Mouse (Mus musculus) ovary, adult 10 weeks (tissue): ENCODE results near the gene Pelp1. TPM values are rescaled to one million over a fixed set of nuclear protein-coding genes. Genes with fewer than 3 reads are reported as not detected.

Experiments used
- polyA plus RNA-seq: library from polyadenylated mRNA; stranded (reverse); fragments of 350-450 nt; fragmentation: Illumina TruSeq; extraction: RNeasy Lipid Tissue Mini Kit (QIAGEN cat#74804); gene quantifications from one replicate; pipeline ENCODE4 v1.2.3, GENCODE M21; 2014

Pelp1 gene
- 21.0 TPM for polyA plus RNA-seq

DNA sequence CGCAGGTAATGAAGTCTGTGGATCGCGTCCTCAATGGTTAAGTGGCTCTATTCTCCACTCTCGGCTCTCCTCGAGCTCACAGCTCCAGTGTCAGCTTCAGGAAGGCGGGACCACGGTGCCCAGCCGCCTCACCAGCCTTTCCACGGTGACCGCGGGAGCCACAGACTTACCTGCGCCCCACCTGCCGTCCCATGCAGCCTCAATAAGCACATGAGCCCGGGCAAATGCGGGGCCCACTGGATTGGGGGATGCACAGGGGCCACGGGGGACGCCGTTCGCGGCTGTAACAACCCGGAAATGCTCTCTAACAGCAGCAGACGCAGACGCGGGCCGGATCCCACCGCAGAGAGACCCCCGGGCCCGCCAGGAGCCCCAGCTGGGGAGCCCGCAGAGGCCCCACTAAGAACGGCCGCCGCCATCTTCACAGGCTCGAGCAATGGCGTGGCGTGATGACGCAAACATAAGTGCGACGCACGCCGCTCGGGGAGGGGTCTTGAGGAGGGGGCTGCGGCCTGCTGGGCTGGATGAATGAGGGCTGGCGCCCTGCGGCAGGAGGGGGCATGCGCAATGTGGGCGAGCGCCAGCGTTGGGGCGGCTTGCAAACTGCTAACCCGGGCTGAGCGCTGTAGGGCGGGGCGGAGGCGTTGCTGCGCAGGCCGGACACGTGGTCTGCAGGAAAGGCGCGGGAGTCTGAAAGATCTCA is at the start of gene Pelp1:
Gene Pelp1 (minus strand): TSS at position 438 of the 703 bp plus-strand sequence.

DNA sequence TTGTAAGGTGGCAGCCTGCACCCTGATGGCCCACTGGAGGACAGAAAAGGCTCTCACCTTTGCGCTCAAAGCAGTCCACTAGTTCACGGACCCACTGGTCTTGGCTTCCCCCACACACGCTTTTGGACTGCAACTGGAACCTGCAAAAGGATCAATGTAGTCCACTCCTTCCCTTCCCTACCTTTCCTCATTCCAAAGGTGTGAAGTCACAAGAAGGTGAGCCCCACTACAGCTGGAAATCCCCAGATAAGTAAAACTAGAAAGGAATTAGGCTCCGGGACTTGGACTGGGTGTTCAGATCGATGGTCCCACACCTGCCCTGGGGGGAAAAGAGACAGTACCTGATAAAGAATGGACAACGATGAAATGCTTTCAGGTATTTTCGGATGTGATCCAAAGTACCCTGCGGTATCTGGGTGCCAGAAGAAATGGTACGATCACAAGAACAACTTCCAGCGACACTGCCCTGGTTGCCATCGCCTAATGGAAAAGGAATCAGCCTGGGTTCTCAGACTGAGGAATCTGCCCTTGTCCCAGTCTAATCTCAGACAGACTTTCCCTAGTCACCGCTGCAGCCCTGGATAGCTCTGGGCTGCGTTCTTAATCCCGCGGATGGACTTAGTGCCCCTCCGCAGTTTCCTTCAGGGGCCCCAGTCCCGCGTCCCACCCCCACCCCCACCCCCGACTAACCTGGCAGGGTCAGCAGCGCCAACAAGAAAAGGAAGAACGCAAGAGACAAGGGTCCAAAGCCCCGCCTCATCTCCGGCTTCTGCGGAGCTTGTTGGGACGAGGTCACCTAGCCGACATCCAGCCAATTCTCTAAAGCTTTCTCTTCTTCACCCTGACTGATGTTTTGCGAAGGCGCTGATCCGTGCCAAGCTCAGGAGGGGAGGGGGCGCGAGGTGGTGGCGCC is 49.1 kb upstream of the Pelp1 start, which contains the start of gene Zmynd15:
Gene Zmynd15 (plus strand): TSS at position 746 of the 913 bp plus-strand sequence.

DNA sequence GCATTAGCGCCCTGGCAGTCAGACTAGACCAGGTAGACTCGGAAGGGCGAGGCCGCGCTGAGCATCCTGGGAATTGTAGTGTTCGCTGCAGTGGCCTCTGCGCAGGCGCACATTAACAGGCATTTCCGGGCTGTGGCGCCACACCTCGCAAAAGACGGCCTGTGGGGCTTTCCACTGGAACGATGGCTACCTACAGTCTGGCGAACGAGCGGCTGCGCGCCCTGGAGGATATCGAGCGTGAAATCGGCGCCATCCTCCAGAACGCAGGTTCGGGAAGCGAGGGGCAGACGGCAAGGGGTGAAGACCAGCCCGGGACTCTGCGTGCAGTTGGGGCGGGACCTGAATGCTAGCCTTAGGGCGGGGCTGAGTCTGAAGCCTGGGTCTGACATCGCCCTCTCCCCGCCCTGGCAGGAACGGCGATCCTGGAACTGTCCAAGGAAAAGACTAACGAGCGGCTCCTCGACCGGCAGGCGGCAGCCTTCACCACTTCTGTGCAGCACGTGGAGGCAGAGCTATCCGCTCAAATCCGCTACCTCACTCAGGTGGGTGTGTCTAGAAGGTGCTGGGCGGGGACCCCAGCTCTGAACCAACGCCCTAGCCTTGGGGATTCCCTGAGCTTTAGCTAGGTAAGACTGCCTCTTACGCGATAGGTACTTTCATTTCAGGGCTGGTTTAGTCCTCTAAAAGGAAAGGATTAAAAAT is 42.1 kb upstream of the Pelp1 start, which contains the start of gene Med11:
Gene Med11 (plus strand): TSS at position 123 of the 702 bp plus-strand sequence.

DNA sequence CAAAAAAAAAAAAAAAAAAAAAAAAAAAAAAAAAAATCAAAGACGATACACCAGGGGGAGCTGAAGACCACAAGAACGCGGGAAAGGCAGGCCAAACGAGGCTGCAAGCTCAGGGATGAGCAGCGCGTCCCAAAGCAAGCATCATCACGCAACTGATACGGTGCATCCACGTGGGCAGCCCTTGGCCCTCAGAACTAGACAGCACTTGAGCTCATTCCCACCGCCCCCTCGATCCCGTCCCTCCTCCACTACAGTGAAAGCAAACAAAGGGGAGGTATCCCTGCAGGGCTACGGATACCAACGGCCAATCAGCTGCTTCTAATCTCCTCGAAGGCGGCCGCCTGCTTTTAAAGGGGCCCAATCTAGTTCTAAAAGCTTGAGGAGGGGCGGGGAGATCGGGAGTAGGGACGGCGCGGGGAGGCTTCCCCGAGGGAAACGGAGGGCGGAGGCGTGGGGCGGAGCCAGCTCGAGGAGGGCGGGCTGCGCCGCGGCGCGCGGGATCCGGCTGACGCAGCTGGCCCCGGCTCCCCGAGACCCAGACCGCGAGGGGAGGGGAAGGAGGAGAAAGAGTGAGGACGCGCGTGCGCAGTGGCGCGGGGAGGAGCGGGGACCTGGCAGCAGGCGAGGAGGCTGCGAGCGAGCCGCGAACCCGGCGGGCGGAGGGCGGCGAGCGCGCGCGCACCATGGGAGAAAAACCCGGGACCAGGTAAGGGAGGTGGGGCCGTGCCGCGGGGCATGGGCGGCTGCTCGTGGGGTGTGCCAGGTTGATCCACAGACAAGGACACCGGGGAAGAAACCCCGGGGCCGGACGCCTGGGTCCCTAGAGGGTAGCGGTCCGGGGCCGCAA is 22.4 kb upstream of the Pelp1 start, which contains the start of gene Arrb2:
Gene Arrb2 (plus strand): TSS at position 588 of the 847 bp plus-strand sequence.

DNA sequence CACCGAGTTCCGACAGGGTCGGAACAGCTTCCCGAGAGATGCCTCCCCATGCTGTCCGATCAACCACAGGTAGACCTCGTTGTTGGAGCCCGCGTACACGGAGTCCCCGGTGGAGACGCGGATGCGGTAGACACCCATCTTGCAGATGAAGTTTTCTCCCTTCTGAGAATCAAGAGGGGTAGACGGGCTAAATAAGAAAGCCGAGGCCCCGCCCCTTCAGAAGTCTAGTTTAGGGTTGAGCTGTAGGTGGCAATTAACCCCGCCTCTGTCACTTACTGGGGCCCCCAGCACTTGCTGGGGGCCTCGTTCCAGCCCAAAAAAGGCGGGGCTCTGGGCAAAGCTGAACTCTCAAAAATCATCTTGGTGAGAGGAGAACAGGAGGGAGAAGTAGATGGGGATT is 58.0 kb downstream of the Pelp1 start, which contains the start of gene Alox15:
Gene Alox15 (minus strand): TSS at position 164 of the 400 bp plus-strand sequence.

Other genes with a start within 250 kb of the Pelp1 start
- gene Slc16a11, start 197.3 kb downstream of the Pelp1 start, polyA plus RNA-seq, result not detected
- 3.1 TPM for gene Slc16a13, start 189.0 kb downstream of the Pelp1 start, polyA plus RNA-seq
- gene Bcl6b, start 180.2 kb downstream of the Pelp1 start, polyA plus RNA-seq, result 7.3 TPM
- gene 0610010K14Rik, start 172.1 kb downstream of the Pelp1 start, polyA plus RNA-seq, result 2.4 TPM
- 0.37 TPM for gene Gm21988, start 170.2 kb downstream of the Pelp1 start, polyA plus RNA-seq
- 25.1 TPM for gene Rnasek, start 170.2 kb downstream of the Pelp1 start, polyA plus RNA-seq
- 2.5 TPM for gene Alox12, start 154.7 kb downstream of the Pelp1 start, polyA plus RNA-seq
- gene Alox12e, start 87.4 kb downstream of the Pelp1 start, polyA plus RNA-seq, result 2.4 TPM
- gene Alox15, start 58.0 kb downstream of the Pelp1 start, polyA plus RNA-seq, result 13.4 TPM
- 0.91 TPM for gene Arrb2, start 22.6 kb upstream of the Pelp1 start, polyA plus RNA-seq
- gene Med11, start 41.9 kb upstream of the Pelp1 start, polyA plus RNA-seq, result 7.2 TPM
- gene Zmynd15, start 49.4 kb upstream of the Pelp1 start, polyA plus RNA-seq, result 0.31 TPM
- gene Cxcl16, start 50.0 kb upstream of the Pelp1 start, polyA plus RNA-seq, result 14.6 TPM
- 2.7 TPM for gene Tm4sf5, start 95.2 kb upstream of the Pelp1 start, polyA plus RNA-seq
- gene Vmo1, start 104.6 kb upstream of the Pelp1 start, polyA plus RNA-seq, result not detected
- gene Gltpd2, start 109.2 kb upstream of the Pelp1 start, polyA plus RNA-seq, result not detected
- gene Psmb6, start 115.3 kb upstream of the Pelp1 start, polyA plus RNA-seq, result 22.0 TPM
- not detected for gene Gm40193, start 122.9 kb upstream of the Pelp1 start, polyA plus RNA-seq
- gene Pld2, start 130.0 kb upstream of the Pelp1 start, polyA plus RNA-seq, result 1.7 TPM
- 1.8 TPM for gene Mink1, start 152.8 kb upstream of the Pelp1 start, polyA plus RNA-seq
- gene 4930544D05Rik, start 205.8 kb upstream of the Pelp1 start, polyA plus RNA-seq, result not detected
- gene Chrne, start 209.2 kb upstream of the Pelp1 start, polyA plus RNA-seq, result not detected
- not detected for gene Gp1ba, start 229.1 kb upstream of the Pelp1 start, polyA plus RNA-seq
- gene Rnf167, start 237.2 kb upstream of the Pelp1 start, polyA plus RNA-seq, result 35.7 TPM
- gene Slc25a11, start 237.4 kb upstream of the Pelp1 start, polyA plus RNA-seq, result 18.4 TPM
- 72.0 TPM for gene Pfn1, start 244.6 kb upstream of the Pelp1 start, polyA plus RNA-seq
- not detected for gene Eno3, start 247.2 kb upstream of the Pelp1 start, polyA plus RNA-seq